Mouse (Mus musculus) thymus, adult 2 months (tissue): Measurements from ENCODE around the gene Rptor. TPM values are rescaled to one million over a fixed set of nuclear protein-coding genes. Genes with fewer than 3 reads are reported as not detected.
A peak's percentile ranks its signal among the peaks of the same experiment; 100 is the strongest.

Experiments used
- DNase-seq: peaks from one replicate; pipeline ENCODE4 v3.0.0; 2021
- H3K27ac ChIP-seq: fragments of 200-500 bp; 2 replicates; pipeline ENCODE4 v1.5.1; 2012; ENCODE audit warnings: low read length, control low read depth; ENCODE audit not compliant: control insufficient read depth, insufficient read depth
- H3K27me3 ChIP-seq: fragments of 200-500 bp; 2 replicates; pipeline ENCODE4 v1.6.1; 2012; ENCODE audit warnings: mild to moderate bottlenecking, low read length, moderate library complexity, mixed read lengths; ENCODE audit not compliant: control insufficient read depth, insufficient read depth
- H3K36me3 ChIP-seq: fragments of 200-500 bp; 2 replicates; pipeline ENCODE4 v1.6.1; 2012; ENCODE audit warnings: mild to moderate bottlenecking, low read length, moderate library complexity; ENCODE audit not compliant: control insufficient read depth, insufficient read depth
- H3K4me1 ChIP-seq: fragments of 200-500 bp; replicated peaks from 2 replicates; pipeline ENCODE4 v1.6.1; 2012; ENCODE audit warnings: low read length; ENCODE audit not compliant: control insufficient read depth, insufficient read depth
- H3K4me3 ChIP-seq: fragments of 200-500 bp; 2 replicates; pipeline ENCODE4 v1.5.1; 2012; ENCODE audit warnings: mild to moderate bottlenecking, low read length, control low read depth, moderate library complexity; ENCODE audit not compliant: control insufficient read depth, insufficient read depth
- CTCF ChIP-seq: fragments of 200-500 bp; IDR thresholded peaks from 2 replicates; pipeline ENCODE4 v1.5.1; 2012; ENCODE audit warnings: mild to moderate bottlenecking, control low read depth, low read length, moderate library complexity, borderline replicate concordance; ENCODE audit not compliant: control insufficient read depth, poor library complexity, insufficient read depth; ENCODE audit errors: extremely low read depth
- POLR2A ChIP-seq: fragments of 200-500 bp; IDR thresholded peaks from 2 replicates; pipeline ENCODE4 v1.6.1; 2012; ENCODE audit warnings: mild to moderate bottlenecking, low read length, control low read depth, moderate library complexity; ENCODE audit not compliant: control insufficient read depth, poor library complexity, insufficient read depth; ENCODE audit errors: extremely low read depth
- WGBS: fragments of 180-500 bp; shearing (Covaris S2); methylation state at CpG from one replicate; pipeline ENCODE4 v1.1.7; 2018; 5-methylcytosine and 5-hydroxymethylcytosine counted together
- polyA plus RNA-seq: library from polyadenylated mRNA; depleted of rRNA; stranded (reverse); fragments of >200 nt; gene quantifications from 2 replicates; pipeline ENCODE4 v1.2.3, GENCODE M21; 2012

The Rptor gene
- polyA plus RNA-seq, 1 experiment, result 58.7 TPM

- Histone ChIP-seq H3K4me1 (peaks cover 12% of the 10 kb centered on the region), H3K36me3 (no peaks in the 10 kb centered on the region), H3K4me3 (no peak overlapping the region), H3K27me3 (no peaks in the 10 kb centered on the region), H3K27ac (no peak overlapping the region)
- no peak for TF ChIP-seq POLR2A
- TF ChIP-seq CTCF, result peak; percentile 16; the same call in 1 of the 2 replicates
- WGBS, result 56% methylated on average over 5 of the region's 5 CpGs
- peak; percentile 77 for DNase-seq
These were observed 302.0 kb downstream of the Rptor start for GRCm38 (mm10) chr11:119904621-119905286.

- no peak for TF ChIP-seq CTCF
- TF ChIP-seq POLR2A, result no peak
- 92% methylated on average over 5 of the region's 5 CpGs for WGBS
- Histone ChIP-seq H3K27me3 (no peaks in the 10 kb centered on the region), H3K27ac (no peak overlapping the region), H3K36me3 (no peaks in the 10 kb centered on the region), H3K4me3 (no peak overlapping the region), H3K4me1 (peaks cover 12% of the 10 kb centered on the region)
- DNase-seq, result no peak
These were observed 303.1 kb downstream of the Rptor start for GRCm38 (mm10) chr11:119905794-119906193.

GRCm38 (mm10) chr11:119907006-119907650 lies 304.4 kb downstream of the Rptor start:
- no peak for DNase-seq
- peaks cover 12% of the 10 kb centered on the region for H3K4me1 ChIP-seq

GRCm38 (mm10) chr11:119907711-119908110 lies 305.0 kb downstream of the Rptor start:
- Histone ChIP-seq H3K27me3 (no peaks in the 10 kb centered on the region), H3K27ac (no peak overlapping the region), H3K4me1 (peaks cover 12% of the 10 kb centered on the region), H3K36me3 (no peaks in the 10 kb centered on the region), H3K4me3 (no peak overlapping the region)
- 42% methylated on average over 7 of the region's 7 CpGs for WGBS
- no peak for DNase-seq
- TF ChIP-seq CTCF (no peak), POLR2A (no peak)

More at GRCm38 (mm10) chr11:119907006-119907650, 304.4 kb downstream of the Rptor start:
- H3K27ac ChIP-seq, result no peak overlapping the region
- no peak overlapping the region for H3K4me3 ChIP-seq
- H3K36me3 ChIP-seq, result no peaks in the 10 kb centered on the region
- H3K27me3 ChIP-seq, result no peaks in the 10 kb centered on the region
- TF ChIP-seq CTCF (no peak), POLR2A (no peak)
- 47% methylated on average over 7 of the region's 7 CpGs for WGBS

GRCm38 (mm10) chr11:119909436-119909835 lies 306.7 kb downstream of the Rptor start:
- peak; percentile 87 for TF ChIP-seq CTCF
- TF ChIP-seq POLR2A, result no peak
- Histone ChIP-seq H3K4me1 (peaks cover 23% of the 10 kb centered on the region), H3K27me3 (no peaks in the 10 kb centered on the region), H3K27ac (no peak overlapping the region), H3K4me3 (no peak overlapping the region), H3K36me3 (no peaks in the 10 kb centered on the region)
- 2% methylated on average over 5 of the region's 5 CpGs for WGBS
- peak; percentile 83 for DNase-seq

GRCm38 (mm10) chr11:119912845-119913244 lies 310.1 kb downstream of the Rptor start:
- no peak overlapping the region for H3K27ac ChIP-seq
- peaks cover 6% of the 10 kb centered on the region for H3K36me3 ChIP-seq
- peak overlapping the region; percentile 95; the same call in 1 of the 2 replicates for H3K4me3 ChIP-seq
- DNase-seq, result no peak
- 67% methylated on average over 7 of the region's 7 CpGs for WGBS
- TF ChIP-seq POLR2A, result no peak
- H3K4me1 ChIP-seq, result peaks cover 34% of the 10 kb centered on the region
- H3K27me3 ChIP-seq, result no peaks in the 10 kb centered on the region
